Mouse (Mus musculus) midbrain, postnatal 0 days (tissue): ENCODE measurements around the gene Farp1. TPM values are rescaled to one million over a fixed set of nuclear protein-coding genes. Genes with fewer than 3 reads are reported as not detected.

Source experiments
- ATAC-seq: fragments of 200-750 bp; cut with Nextera tagmentation; 2 replicates; pipeline ENCODE4 v1.8.0; 2017; ENCODE audit warnings: moderate number of reproducible peaks, mild to moderate bottlenecking, moderate TSS enrichment, moderate library complexity; ENCODE audit not compliant: low FRiP score
- DNase-seq: peaks from one replicate; pipeline ENCODE4 v3.0.0-alpha.2; 2015; ENCODE audit warnings: low spot score
- H3K27ac ChIP-seq: fragments of 300-500 bp; sonication (generic); 2 replicates; pipeline ENCODE4 v1.5.1; 2014; ENCODE audit warnings: low read depth, mild to moderate bottlenecking, low read length, mixed read lengths
- H3K27me3 ChIP-seq: fragments of 300-500 bp; sonication (generic); 2 replicates; pipeline ENCODE4 v1.6.1; 2014; ENCODE audit warnings: low read length, control low read depth, mixed read lengths; ENCODE audit not compliant: insufficient read depth
- H3K36me3 ChIP-seq: fragments of 300-500 bp; sonication (generic); 2 replicates; pipeline ENCODE4 v1.6.1; 2014; ENCODE audit warnings: low read length, control low read depth, mixed read lengths; ENCODE audit not compliant: insufficient read depth
- H3K4me1 ChIP-seq: fragments of 300-500 bp; sonication (generic); 2 replicates; pipeline ENCODE4 v1.6.1; 2014; ENCODE audit warnings: mild to moderate bottlenecking, control low read depth, antibody characterized with exemption, low read length, mixed read lengths; ENCODE audit not compliant: insufficient read depth
- H3K4me2 ChIP-seq: fragments of 300-500 bp; sonication (generic); 2 replicates; pipeline ENCODE4 v1.6.1; 2014; ENCODE audit warnings: low read depth, mild to moderate bottlenecking, low read length, mixed read lengths; ENCODE audit not compliant: poor library complexity, severe bottlenecking
- H3K4me3 ChIP-seq: fragments of 300-500 bp; sonication (generic); 2 replicates; pipeline ENCODE4 v1.5.1; 2014; ENCODE audit warnings: low read depth, mild to moderate bottlenecking, low read length, moderate library complexity
- H3K9ac ChIP-seq: fragments of 300-500 bp; sonication (generic); replicated peaks from 2 replicates; pipeline ENCODE4 v1.6.1; 2014; ENCODE audit warnings: mild to moderate bottlenecking, low read length, moderate library complexity, mixed read lengths; ENCODE audit not compliant: poor library complexity, severe bottlenecking
- H3K9me3 ChIP-seq: fragments of 300-500 bp; sonication (generic); 2 replicates; pipeline ENCODE4 v1.6.1; 2016; ENCODE audit warnings: low read length, control low read depth
- CTCF ChIP-seq: IDR thresholded peaks from 2 replicates; pipeline ENCODE4 v1.5.1; 2016; ENCODE audit warnings: antibody characterized with exemption, mild to moderate bottlenecking
- WGBS: fragments of 180-500 bp; shearing (Covaris S2); extraction: QIAGEN DNeasy Blood & Tissue Kit; methylation state at CpG from one replicate; pipeline ENCODE4 v1.1.7; 2014; 5-methylcytosine and 5-hydroxymethylcytosine counted together
- polyA plus RNA-seq: library from polyadenylated mRNA; unstranded; fragments of >200 nt; fragmentation: Nextera tagmentation; extraction: Ambion mirVana; gene quantifications from 2 replicates; pipeline ENCODE4 v1.2.1, GENCODE M21; 2015
- total RNA-seq: library from RNA; depleted of rRNA; stranded (reverse); fragments of >200 nt; gene quantifications from 2 replicates; pipeline ENCODE4 v1.2.3, GENCODE M21; 2014

Farp1 gene
- total and polyA plus RNA-seq, 2 experiments from 2014 or later, result 41.8 to 113 TPM

- Histone ChIP-seq H3K27ac (peak overlapping the region; percentile 26; the same call in 1 of the 2 replicates), H3K4me1 (0 out of 2 replicates have a peak, but pooled peaks cover 9% of the 10 kb centered on the region), H3K27me3 (no peaks in the 10 kb centered on the region), H3K4me3 (no peak overlapping the region), H3K9ac (0 out of 2 replicates have a peak overlapping the region, but pooled peaks have one; percentile 29), H3K36me3 (no peaks in the 10 kb centered on the region), H3K4me2 (no peak overlapping the region), H3K9me3 (no peaks in the 10 kb centered on the region)
- 7% methylated on average over 5 of the region's 5 CpGs for WGBS
- ATAC-seq, result no peak
- peak; percentile 21 for DNase-seq
- no peak for TF ChIP-seq CTCF
Measured at GRCm38 (mm10) chr14:121053020-121053518, 18.1 kb downstream of the Farp1 start.

DNA sequence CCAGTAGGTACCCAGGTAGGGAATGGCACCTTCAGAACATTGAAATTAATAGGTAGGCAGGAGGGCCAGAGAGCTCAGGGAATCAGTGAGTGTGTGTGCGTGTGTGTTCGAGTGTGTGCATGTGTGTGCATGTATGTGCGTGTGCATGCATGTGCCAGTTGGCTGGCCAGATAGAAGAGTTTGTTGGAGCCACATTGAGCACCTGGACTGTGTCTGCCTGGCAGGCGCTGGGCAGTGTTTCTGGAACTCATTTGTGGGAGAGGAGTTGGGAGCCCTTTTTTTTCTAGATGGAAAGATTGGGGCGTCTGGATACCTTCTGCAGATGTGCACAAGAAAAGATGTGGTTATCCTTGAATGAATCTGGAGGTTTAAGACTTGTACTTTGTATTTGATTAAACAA, 19.1 kb downstream of the Farp1 start:
- H3K27ac ChIP-seq, result no peak overlapping the region
- WGBS, result 71% methylated on average over 5 of the region's 5 CpGs
- 0 out of 2 replicates have a peak, but pooled peaks cover 9% of the 10 kb centered on the region for H3K4me1 ChIP-seq
- ATAC-seq (no peak), DNase-seq (no peak)
- no peaks in the 10 kb centered on the region for H3K27me3 ChIP-seq
- H3K36me3 ChIP-seq, result no peaks in the 10 kb centered on the region
- H3K9me3 ChIP-seq, result no peaks in the 10 kb centered on the region
- TF ChIP-seq CTCF, result no peak
- H3K4me2 ChIP-seq, result no peak overlapping the region
- no peak overlapping the region for H3K9ac ChIP-seq
- no peak overlapping the region for H3K4me3 ChIP-seq

- no peak for TF ChIP-seq CTCF
- 96% methylated on average over 5 of the region's 5 CpGs for WGBS
- no peaks in the 10 kb centered on the region for H3K36me3 ChIP-seq
- no peak overlapping the region for H3K9ac ChIP-seq
- no peak for DNase-seq
- no peaks in the 10 kb centered on the region for H3K27me3 ChIP-seq
- no peak overlapping the region for H3K4me2 ChIP-seq
- H3K4me3 ChIP-seq, result no peak overlapping the region
- H3K4me1 ChIP-seq, result peaks cover 26% of the 10 kb centered on the region
- H3K9me3 ChIP-seq, result no peaks in the 10 kb centered on the region
- no peak for ATAC-seq
- H3K27ac ChIP-seq, result no peak overlapping the region
Measured at GRCm38 (mm10) chr14:121057750-121058149, 22.8 kb downstream of the Farp1 start.

DNA sequence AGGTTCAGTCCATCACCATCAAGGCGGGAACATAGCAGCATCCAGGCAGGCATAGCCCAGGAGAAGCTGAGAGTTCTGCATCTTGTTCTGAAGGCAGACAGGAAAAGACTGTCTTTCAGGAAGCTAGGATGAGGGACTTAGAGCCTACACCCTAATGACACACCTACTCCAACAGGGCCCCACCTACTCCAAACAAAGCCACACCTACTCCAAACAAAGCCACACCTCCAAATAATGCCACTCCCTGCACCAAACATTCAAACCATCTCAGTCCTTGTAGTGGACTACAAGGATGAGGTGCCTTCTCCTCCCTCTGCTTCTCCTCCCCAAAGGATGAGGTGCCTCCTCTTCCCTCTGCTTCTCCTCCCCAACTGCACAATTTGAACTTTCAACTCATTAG, 23.5 kb downstream of the Farp1 start:
- no peak overlapping the region for H3K27ac ChIP-seq
- DNase-seq (no peak), ATAC-seq (no peak)
- peaks cover 22% of the 10 kb centered on the region for H3K4me1 ChIP-seq
- TF ChIP-seq CTCF, result no peak
- H3K4me2 ChIP-seq, result no peak overlapping the region
- H3K4me3 ChIP-seq, result no peak overlapping the region
- 95% methylated on average over 1 of the region's 1 CpGs for WGBS
- no peaks in the 10 kb centered on the region for H3K36me3 ChIP-seq
- H3K27me3 ChIP-seq, result no peaks in the 10 kb centered on the region
- no peaks in the 10 kb centered on the region for H3K9me3 ChIP-seq
- no peak overlapping the region for H3K9ac ChIP-seq

GRCm38 (mm10) chr14:121059266-121059665, 24.3 kb downstream of the Farp1 start:
- H3K27me3 ChIP-seq, result no peaks in the 10 kb centered on the region
- H3K4me2 ChIP-seq, result no peak overlapping the region
- WGBS, result 19% methylated on average over 10 of the region's 10 CpGs
- peaks cover 26% of the 10 kb centered on the region for H3K4me1 ChIP-seq
- no peak overlapping the region for H3K9ac ChIP-seq
- H3K36me3 ChIP-seq, result no peaks in the 10 kb centered on the region
- H3K27ac ChIP-seq, result no peak overlapping the region
- H3K4me3 ChIP-seq, result no peak overlapping the region
- ATAC-seq (no peak), DNase-seq (peak; percentile 58)
- H3K9me3 ChIP-seq, result no peaks in the 10 kb centered on the region
- no peak for TF ChIP-seq CTCF

- H3K4me3 ChIP-seq, result no peak overlapping the region
- no peak for TF ChIP-seq CTCF
- H3K27me3 ChIP-seq, result no peaks in the 10 kb centered on the region
- peaks cover 26% of the 10 kb centered on the region for H3K4me1 ChIP-seq
- H3K27ac ChIP-seq, result no peak overlapping the region
- ATAC-seq (no peak), DNase-seq (no peak)
- H3K9me3 ChIP-seq, result no peaks in the 10 kb centered on the region
- no peak overlapping the region for H3K9ac ChIP-seq
- H3K36me3 ChIP-seq, result no peaks in the 10 kb centered on the region
- H3K4me2 ChIP-seq, result no peak overlapping the region
- WGBS, result 45% methylated on average over 11 of the region's 11 CpGs
Measured at GRCm38 (mm10) chr14:121060484-121060883, 25.5 kb downstream of the Farp1 start.
